Mouse (Mus musculus): ENCODE results near the gene Carmil2. TPM values are rescaled to one million over a fixed set of nuclear protein-coding genes. Genes with fewer than 3 reads are reported as not detected.

Carmil2 gene
- polyA plus RNA-seq, 1 experiment from 2014 or later = 0.26 TPM

DNA sequence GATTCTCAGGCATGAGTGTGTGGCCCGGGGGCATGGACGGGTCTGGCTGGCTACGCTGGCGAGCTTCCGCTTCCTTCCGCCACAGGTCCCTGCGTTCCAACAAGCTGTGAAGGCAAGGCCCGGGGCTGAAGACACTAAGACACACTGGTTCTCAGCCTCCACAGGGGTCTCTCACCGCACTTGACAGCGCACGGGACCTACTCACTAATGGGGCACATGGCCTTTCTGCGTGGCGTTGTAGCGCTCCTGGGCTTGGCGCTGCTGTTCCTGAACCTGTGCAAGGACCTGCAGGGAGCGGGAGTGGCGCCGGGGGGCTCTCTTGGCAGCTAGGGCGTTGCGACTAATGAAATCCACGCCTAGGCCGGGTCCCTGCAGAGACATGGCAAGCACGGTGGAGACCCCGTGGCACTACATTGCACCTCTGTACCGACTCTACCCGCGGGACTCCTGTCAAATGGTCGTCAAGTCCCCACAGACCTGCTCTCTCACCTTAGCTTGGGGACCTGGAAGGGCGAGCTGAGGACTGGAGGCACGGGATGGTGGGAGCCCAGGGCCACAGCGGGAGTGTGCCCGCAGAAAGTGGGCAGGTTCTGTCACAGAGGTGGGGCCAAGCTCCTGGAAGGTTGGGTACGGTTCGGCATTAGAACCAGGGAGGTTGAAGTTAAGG lies 18.2 kb downstream of the Carmil2 start:
- 0 out of 2 replicates have a peak, but pooled peaks cover 7% of the 10 kb centered on the region for H3K36me3 ChIP-seq (ENCODE audit: insufficient read depth, low read length)
- TF ChIP-seq EP300 (IDR thresholded peaks at IDR 0.05) (no peak), CTCF (IDR thresholded peaks at IDR 0.05) (no peak)
- no peaks in the 10 kb centered on the region for H3K9me3 ChIP-seq (ENCODE audit: low read length)
- H3K27me3 ChIP-seq (replicated peaks; ENCODE audit: insufficient read depth, low read length) = no peaks in the 10 kb centered on the region
- H3K4me2 ChIP-seq (replicated peaks; ENCODE audit: low read depth, low read length) = no peak overlapping the region
- WGBS = 93% methylated on average over 34 of the region's 34 CpGs
- ATAC-seq (no peak), DNase-seq (ENCODE audit: low spot score) (no peak)
- H3K9ac ChIP-seq (replicated peaks; ENCODE audit: low read depth) = no peak overlapping the region
- peaks cover 14% of the 10 kb centered on the region; the same call in 1 of the 2 replicates for H3K4me1 ChIP-seq (ENCODE audit: insufficient read depth, low read depth, low read length)
- no peak overlapping the region for H3K27ac ChIP-seq (ENCODE audit: low read length)
- no peak overlapping the region for H3K4me3 ChIP-seq (ENCODE audit: low read depth, low read length)

DNA sequence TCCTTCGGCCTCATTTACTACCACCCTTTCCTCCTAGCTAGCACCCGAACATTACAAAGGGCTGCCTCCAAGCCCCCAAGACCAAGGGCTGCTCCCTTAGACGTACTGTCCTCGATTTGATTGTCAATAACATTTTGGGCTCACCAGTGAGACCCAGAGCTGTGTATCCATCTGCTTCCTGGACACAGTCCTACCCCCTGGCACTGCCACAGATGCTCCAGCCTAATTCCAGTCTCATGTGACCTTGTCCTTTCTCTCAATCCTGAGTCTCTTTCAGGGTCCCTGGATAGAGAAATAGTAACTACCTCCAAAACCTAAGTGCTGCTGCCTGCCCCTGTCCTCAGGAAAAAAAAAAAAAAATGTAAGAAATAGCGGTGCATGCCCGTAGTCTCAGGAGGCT lies 18.9 kb downstream of the Carmil2 start:
- DNase-seq (ENCODE audit: low spot score) (no peak), ATAC-seq (no peak)
- Histone ChIP-seq H3K4me1 (ENCODE audit: insufficient read depth, low read depth, low read length) (peaks cover 14% of the 10 kb centered on the region; the same call in 1 of the 2 replicates), H3K9ac (replicated peaks; ENCODE audit: low read depth) (no peak overlapping the region), H3K4me3 (ENCODE audit: low read depth, low read length) (no peak overlapping the region), H3K36me3 (ENCODE audit: insufficient read depth, low read length) (0 out of 2 replicates have a peak, but pooled peaks cover 7% of the 10 kb centered on the region), H3K9me3 (ENCODE audit: low read length) (no peaks in the 10 kb centered on the region), H3K27me3 (replicated peaks; ENCODE audit: insufficient read depth, low read length) (no peaks in the 10 kb centered on the region), H3K27ac (ENCODE audit: low read length) (no peak overlapping the region), H3K4me2 (replicated peaks; ENCODE audit: low read depth, low read length) (no peak overlapping the region)
- TF ChIP-seq CTCF (IDR thresholded peaks at IDR 0.05) (no peak), EP300 (IDR thresholded peaks at IDR 0.05) (no peak)
- 90% methylated on average over 6 of the region's 6 CpGs for WGBS

DNA sequence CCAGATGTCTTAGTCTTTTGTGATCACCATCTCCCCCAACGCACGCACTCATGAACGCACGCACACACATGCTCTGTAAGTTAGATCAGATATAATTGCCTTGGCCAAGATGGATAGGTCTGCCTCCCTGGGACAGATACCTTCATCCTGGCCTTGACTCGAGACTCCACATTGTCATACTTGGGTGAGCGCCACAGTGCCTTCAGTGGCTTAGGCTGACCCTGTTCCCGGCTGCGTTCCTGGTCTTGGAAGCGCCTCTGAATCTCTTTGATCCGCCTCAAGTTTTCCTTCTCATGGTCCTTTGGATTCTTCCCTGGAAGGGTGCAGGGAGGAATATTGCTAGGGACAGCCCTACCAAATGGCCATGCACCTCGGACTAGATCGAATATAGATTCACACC lies 20.4 kb downstream of the Carmil2 start:
- Histone ChIP-seq H3K27ac (ENCODE audit: low read length) (no peak overlapping the region), H3K27me3 (replicated peaks; ENCODE audit: insufficient read depth, low read length) (no peaks in the 10 kb centered on the region), H3K4me3 (ENCODE audit: low read depth, low read length) (no peak overlapping the region), H3K4me2 (replicated peaks; ENCODE audit: low read depth, low read length) (no peak overlapping the region), H3K36me3 (ENCODE audit: insufficient read depth, low read length) (0 out of 2 replicates have a peak, but pooled peaks cover 7% of the 10 kb centered on the region), H3K4me1 (ENCODE audit: insufficient read depth, low read depth, low read length) (peaks cover 8% of the 10 kb centered on the region; the same call in 1 of the 2 replicates), H3K9me3 (ENCODE audit: low read length) (no peaks in the 10 kb centered on the region), H3K9ac (replicated peaks; ENCODE audit: low read depth) (no peak overlapping the region)
- 76% methylated on average over 12 of the region's 12 CpGs for WGBS
- no peak for TF ChIP-seq EP300 (IDR thresholded peaks at IDR 0.05)
- TF ChIP-seq CTCF (IDR thresholded peaks at IDR 0.05) = no peak
- DNase-seq (ENCODE audit: low spot score) (no peak), ATAC-seq (no peak)

DNA sequence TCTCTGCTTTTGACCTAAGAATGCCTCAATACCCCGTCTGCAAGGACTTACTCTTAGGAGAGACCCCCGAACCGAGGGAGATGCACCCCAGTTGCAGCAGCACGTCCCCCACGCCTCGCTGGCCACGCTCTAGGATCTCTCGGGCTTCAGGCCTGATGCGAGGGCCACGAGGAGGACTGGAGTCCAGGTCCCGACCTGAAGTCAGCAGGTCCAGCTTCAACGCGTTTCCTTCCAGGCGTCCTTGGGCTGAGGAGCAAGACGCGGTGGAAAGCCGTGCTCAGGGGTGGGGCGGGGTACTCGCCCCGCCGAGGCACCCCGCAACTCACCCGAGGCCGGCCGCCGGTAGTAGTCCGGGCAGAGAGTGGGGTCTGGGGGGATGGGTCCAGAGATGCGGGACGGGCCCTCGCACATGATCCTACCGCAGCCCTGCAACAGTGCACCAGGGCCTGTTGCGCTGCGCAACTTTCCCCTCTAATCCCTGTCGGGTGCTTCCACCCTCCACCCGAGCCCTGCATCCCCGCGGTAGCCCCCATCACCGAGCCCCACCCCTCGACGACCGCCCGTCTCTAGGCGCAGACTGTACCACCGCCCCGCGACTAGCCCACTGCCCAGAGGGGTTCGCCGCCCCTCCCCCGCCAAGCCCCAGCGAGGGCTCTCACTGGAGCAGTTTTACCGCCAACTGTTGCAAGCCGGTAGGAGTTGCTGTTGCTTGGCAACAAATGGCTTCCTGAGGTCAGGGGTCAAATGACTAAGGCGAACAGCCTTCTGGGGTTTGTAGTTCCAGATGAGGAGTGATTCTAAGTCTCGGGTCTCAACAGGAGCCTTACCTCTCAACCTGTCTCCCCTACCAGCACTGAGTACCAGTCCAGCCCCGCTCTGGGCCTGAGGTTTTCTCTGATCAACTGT lies 21.7 kb downstream of the Carmil2 start, which contains the start of the genes 4933405L10Rik and Enkd1:
TSS of gene 4933405L10Rik (plus strand) at position 158 of the 906 bp plus-strand sequence.
TSS of gene Enkd1 (minus strand) at position 713 of the 906 bp plus-strand sequence.
- Histone ChIP-seq H3K4me1 (ENCODE audit: insufficient read depth, low read depth, low read length) (peaks cover 8% of the 10 kb centered on the region; the same call in 1 of the 2 replicates), H3K27ac (ENCODE audit: low read length) (no peak within 1 kb of the TSS), H3K36me3 (ENCODE audit: insufficient read depth, low read length) (0 out of 2 replicates have a peak, but pooled peaks cover 7% of the 10 kb centered on the region), H3K27me3 (replicated peaks; ENCODE audit: insufficient read depth, low read length) (no peaks in the 10 kb centered on the region), H3K9ac (replicated peaks; ENCODE audit: low read depth) (peak within 1 kb of the TSS; percentile 37; the same call in 1 of the 2 replicates), H3K4me3 (ENCODE audit: low read depth, low read length) (peak within 1 kb of the TSS; percentile 67), H3K4me2 (replicated peaks; ENCODE audit: low read depth, low read length) (peak within 1 kb of the TSS; percentile 94), H3K9me3 (ENCODE audit: low read length) (no peaks in the 10 kb centered on the region)
- ATAC-seq (peak; percentile 88), DNase-seq (ENCODE audit: low spot score) (peak; percentile 95)
- TF ChIP-seq EP300 (IDR thresholded peaks at IDR 0.05) = no peak
- TF ChIP-seq CTCF (IDR thresholded peaks at IDR 0.05) = no peak
- 2% methylated on average over 51 of the region's 55 CpGs for WGBS

DNA sequence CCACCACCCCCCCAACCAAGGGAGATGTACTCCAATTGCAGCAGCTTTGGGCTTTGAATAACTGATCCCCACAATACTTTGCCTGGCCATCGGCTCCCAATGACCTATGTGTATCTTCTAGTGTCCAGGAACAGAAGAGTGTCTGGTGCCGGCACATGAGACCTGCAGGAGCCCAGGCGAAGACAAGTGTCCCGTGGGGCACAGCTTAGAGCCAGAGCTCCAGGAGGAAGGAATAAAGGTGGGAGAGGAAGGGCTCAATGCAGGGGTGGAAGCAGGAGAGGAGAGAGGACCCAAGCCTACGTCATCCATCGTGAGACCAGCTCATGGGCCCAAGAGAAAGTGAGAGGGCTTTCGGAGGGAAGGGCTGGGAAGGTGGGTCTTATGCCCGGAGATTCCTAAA lies 22.6 kb downstream of the Carmil2 start:
- Histone ChIP-seq H3K4me3 (ENCODE audit: low read depth, low read length) (no peak overlapping the region), H3K9me3 (ENCODE audit: low read length) (no peaks in the 10 kb centered on the region), H3K9ac (replicated peaks; ENCODE audit: low read depth) (no peak overlapping the region), H3K27me3 (replicated peaks; ENCODE audit: insufficient read depth, low read length) (no peaks in the 10 kb centered on the region), H3K36me3 (ENCODE audit: insufficient read depth, low read length) (0 out of 2 replicates have a peak, but pooled peaks cover 2% of the 10 kb centered on the region), H3K27ac (ENCODE audit: low read length) (no peak overlapping the region), H3K4me2 (replicated peaks; ENCODE audit: low read depth, low read length) (no peak overlapping the region), H3K4me1 (ENCODE audit: insufficient read depth, low read depth, low read length) (peaks cover 8% of the 10 kb centered on the region; the same call in 1 of the 2 replicates)
- WGBS = 93% methylated on average over 8 of the region's 8 CpGs
- TF ChIP-seq EP300 (IDR thresholded peaks at IDR 0.05) = no peak
- TF ChIP-seq CTCF (IDR thresholded peaks at IDR 0.05) = no peak
- ATAC-seq = no peak
- DNase-seq (ENCODE audit: low spot score) = no peak

DNA sequence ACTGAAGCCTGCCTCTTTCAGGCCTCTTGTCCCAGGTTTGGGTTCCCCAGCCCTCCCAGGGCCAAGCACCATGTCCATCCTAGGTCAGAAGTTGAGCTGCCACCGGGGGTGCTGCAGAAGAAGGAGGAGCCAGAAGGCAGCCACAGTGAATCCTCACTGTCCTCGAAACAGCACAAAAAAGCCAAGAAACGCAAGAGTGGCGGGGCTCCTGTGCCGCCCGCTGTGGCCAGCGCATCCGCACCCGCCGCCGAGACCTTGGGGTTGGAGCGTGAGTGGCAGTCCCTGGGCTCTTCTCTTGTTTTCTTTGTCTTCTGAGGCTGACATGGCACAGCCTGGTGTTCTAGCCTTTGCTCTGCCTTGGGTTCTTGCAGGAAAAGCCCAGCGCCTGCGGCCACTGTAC lies 23.2 kb downstream of the Carmil2 start:
- TF ChIP-seq CTCF (IDR thresholded peaks at IDR 0.05) = no peak
- no peak for TF ChIP-seq EP300 (IDR thresholded peaks at IDR 0.05)
- Histone ChIP-seq H3K4me3 (ENCODE audit: low read depth, low read length) (no peak overlapping the region), H3K27me3 (replicated peaks; ENCODE audit: insufficient read depth, low read length) (no peaks in the 10 kb centered on the region), H3K36me3 (ENCODE audit: insufficient read depth, low read length) (no peaks in the 10 kb centered on the region), H3K4me2 (replicated peaks; ENCODE audit: low read depth, low read length) (no peak overlapping the region), H3K9me3 (ENCODE audit: low read length) (no peaks in the 10 kb centered on the region), H3K4me1 (ENCODE audit: insufficient read depth, low read depth, low read length) (peaks cover 8% of the 10 kb centered on the region; the same call in 1 of the 2 replicates), H3K27ac (ENCODE audit: low read length) (no peak overlapping the region), H3K9ac (replicated peaks; ENCODE audit: low read depth) (no peak overlapping the region)
- ATAC-seq = no peak
- 76% methylated on average over 14 of the region's 14 CpGs for WGBS
- no peak for DNase-seq (ENCODE audit: low spot score)

Data from lung, postnatal 0 days (tissue).